35 mouse cellular contexts compared by ENCODE assay signal in genomic region chr2:126691290-126691689, GRCm38 (mm10).
"Had no signal": no experiment of that assay in that cellular context is flagged by ENCODE, and none has a peak within 500 bp of the region (broad histone marks: within the 10 kb centered on the region; RNA-seq: fewer than 3 reads in every experiment).

No protein-coding gene starts in this region.

- H3K9ac ChIP-seq: heart, embryonic 12.5 days; heart, embryonic 13.5 days; heart, embryonic 15.5 days; hindbrain, embryonic 12.5 days; hindbrain, embryonic 13.5 days; hindbrain, embryonic 14.5 days; hindbrain, embryonic 15.5 days; intestine, embryonic 15.5 days; kidney, embryonic 15.5 days had no signal

- H3K36me3 ChIP-seq: heart, embryonic 10.5 days; heart, embryonic 15.5 days; hindbrain, embryonic 15.5 days; intestine, embryonic 15.5 days had no signal

- H3K27me3 ChIP-seq: heart, embryonic 12.5 days; heart, embryonic 13.5 days; heart, embryonic 15.5 days; hindbrain, embryonic 15.5 days; intestine, embryonic 15.5 days; kidney, embryonic 15.5 days had no signal

- H3K4me2 ChIP-seq: heart, embryonic 11.5 days; heart, embryonic 12.5 days; heart, embryonic 13.5 days; heart, embryonic 15.5 days; hindbrain, embryonic 12.5 days; hindbrain, embryonic 13.5 days; hindbrain, embryonic 14.5 days; hindbrain, embryonic 15.5 days; intestine, embryonic 15.5 days; kidney, embryonic 15.5 days had no signal

- H3K4me1 ChIP-seq: heart, embryonic 10.5 days; heart, embryonic 12.5 days; heart, embryonic 13.5 days; heart, embryonic 15.5 days; hindbrain, embryonic 10.5 days; hindbrain, embryonic 12.5 days; hindbrain, embryonic 13.5 days; hindbrain, embryonic 15.5 days; intestine, embryonic 15.5 days; kidney, embryonic 15.5 days had no signal

- H3K9me3 ChIP-seq: heart, embryonic 10.5 days; heart, embryonic 13.5 days; heart, embryonic 15.5 days; hindbrain, embryonic 10.5 days; hindbrain, embryonic 12.5 days; hindbrain, embryonic 13.5 days; hindbrain, embryonic 15.5 days; intestine, embryonic 15.5 days; kidney, embryonic 15.5 days had no signal

- H3K27ac ChIP-seq: heart, adult 2 months; heart, embryonic 10.5 days; heart, embryonic 13.5 days; heart, embryonic 15.5 days; hindbrain, embryonic 10.5 days; hindbrain, embryonic 12.5 days; hindbrain, embryonic 13.5 days; hindbrain, embryonic 14.5 days; hindbrain, embryonic 15.5 days; hindbrain, postnatal 0 days; intestine, embryonic 15.5 days; kidney, embryonic 15.5 days; kidney, postnatal 0 days; layer of hippocampus, adult 2 months had no signal

- ATAC-seq: hindbrain, embryonic 16.5 days; hindbrain, postnatal 0 days; inflammation-experienced regulatory T-cells, adult 6 months; intestine, embryonic 15.5 days; intestine, embryonic 16.5 days; intestine, postnatal 0 days had no signal

- H3K4me3 ChIP-seq: heart, adult 2 months; heart, embryonic 10.5 days; heart, embryonic 12.5 days; heart, embryonic 13.5 days; heart, embryonic 15.5 days; hindbrain, embryonic 10.5 days; hindbrain, embryonic 12.5 days; hindbrain, embryonic 13.5 days; hindbrain, embryonic 15.5 days; intestine, embryonic 15.5 days; kidney, embryonic 15.5 days; layer of hippocampus, adult 2 months had no signal

- DNase-seq: heart, adult 2 months; heart, postnatal 10 days; heart, postnatal 14 days; heart, postnatal 36 days; heart, postnatal 4 days; kidney, adult 11 months; kidney, adult 18-20 months; kidney, adult 2 months; kidney, adult 8-10 months; kidney, adult 9 months; kidney, postnatal 10 days; kidney, postnatal 14 days; kidney, postnatal 25 days; kidney, postnatal 36 days; kidney, postnatal 4 days; layer of hippocampus, adult 9-11 months had no signal
